Mouse (Mus musculus) thymus, adult 18-20 months (tissue): Measurements from ENCODE around the gene Sh3tc1.

Source experiments
- DNase-seq, 2 experiments: peaks; one replicate each; pipeline ENCODE4 v3.0.0; 2022; ENCODE audit warnings: mixed read lengths in 2 of 2

Sh3tc1 gene

GRCm38 (mm10) chr5:35751016-35751415 lies 11.2 kb upstream of the Sh3tc1 start:
- DNase-seq, result no peak

- DNase-seq, result no peak
Observed at GRCm38 (mm10) chr5:35750026-35750425, 10.2 kb upstream of the Sh3tc1 start.

GRCm38 (mm10) chr5:35749416-35749815 lies 9.6 kb upstream of the Sh3tc1 start:
- DNase-seq, result no peak

- DNase-seq, result no peak
Observed at GRCm38 (mm10) chr5:35746910-35747309, 7.1 kb upstream of the Sh3tc1 start.

- no peak for DNase-seq
Observed at GRCm38 (mm10) chr5:35745406-35745805, 5.6 kb upstream of the Sh3tc1 start.

GRCm38 (mm10) chr5:35743990-35744722 lies 4.4 kb upstream of the Sh3tc1 start:
- no peak for DNase-seq

GRCm38 (mm10) chr5:35743238-35743951 lies 3.6 kb upstream of the Sh3tc1 start:
- no peak for DNase-seq

- no peak for DNase-seq
Observed at GRCm38 (mm10) chr5:35741225-35741820, 1.5 kb upstream of the Sh3tc1 start.

GRCm38 (mm10) chr5:35740716-35741115 lies 929 bp upstream of the Sh3tc1 start:
- DNase-seq, result no peak

- no peak for DNase-seq
Observed at GRCm38 (mm10) chr5:35739005-35739404, 782 bp downstream of the Sh3tc1 start.

- DNase-seq, result no peak
Observed at GRCm38 (mm10) chr5:35737231-35737901, 2.4 kb downstream of the Sh3tc1 start.

- DNase-seq, result no peak
Observed at GRCm38 (mm10) chr5:35733523-35733922, 6.3 kb downstream of the Sh3tc1 start.

- no peak for DNase-seq
Observed at GRCm38 (mm10) chr5:35731006-35731405, 8.8 kb downstream of the Sh3tc1 start.

GRCm38 (mm10) chr5:35730552-35730951 lies 9.2 kb downstream of the Sh3tc1 start:
- DNase-seq, result no peak

GRCm38 (mm10) chr5:35729844-35730243 lies 9.9 kb downstream of the Sh3tc1 start:
- DNase-seq, result no peak

GRCm38 (mm10) chr5:35728957-35729460 lies 10.8 kb downstream of the Sh3tc1 start:
- peak; percentile 35 to 42 for DNase-seq

GRCm38 (mm10) chr5:35728344-35728956 lies 11.3 kb downstream of the Sh3tc1 start:
- DNase-seq, result no peak

- DNase-seq, result no peak
Observed at GRCm38 (mm10) chr5:35727447-35727846, 12.3 kb downstream of the Sh3tc1 start.

- no peak for DNase-seq
Observed at GRCm38 (mm10) chr5:35725840-35726239, 13.9 kb downstream of the Sh3tc1 start.

GRCm38 (mm10) chr5:35723900-35724299 lies 15.9 kb downstream of the Sh3tc1 start:
- no peak for DNase-seq

- DNase-seq, result no peak
Observed at GRCm38 (mm10) chr5:35722654-35723053, 17.1 kb downstream of the Sh3tc1 start.

- DNase-seq, result no peak
Observed at GRCm38 (mm10) chr5:35721933-35722332, 17.9 kb downstream of the Sh3tc1 start.

GRCm38 (mm10) chr5:35719880-35720279 lies 19.9 kb downstream of the Sh3tc1 start:
- DNase-seq, result no peak
